Mouse (Mus musculus) MEL (cell line): ENCODE results near the gene Sh3rf1. TPM values are rescaled to one million over a fixed set of nuclear protein-coding genes. Genes with fewer than 3 reads are reported as not detected.

ENCODE experiments used
- DNase-seq: peaks from one replicate; pipeline ENCODE4 v3.0.0; 2011; ENCODE audit warnings: low read depth, low spot score
- H3K27ac ChIP-seq: 2 replicates; pipeline ENCODE4 v1.5.1; 2012; ENCODE audit warnings: low read depth, mild to moderate bottlenecking, control low read depth, low read length, moderate library complexity; ENCODE audit not compliant: control insufficient read depth
- H3K27me3 ChIP-seq, 2 experiments: fragments of 150-350 bp in 1 of 2; sonication (generic) in 1 of 2; 2 replicates each; pipeline ENCODE4 v1.6.1; 2012; ENCODE audit warnings: low read length in 2 of 2, mild to moderate bottlenecking in 2 of 2, improper control_type of control experiment in 1 of 2, moderate library complexity in 1 of 2; ENCODE audit not compliant: insufficient read depth in 2 of 2, control insufficient read depth in 1 of 2
- H3K36me3 ChIP-seq, 2 experiments: 2 replicates each; pipeline ENCODE4 v1.6.1; 2012 to 2014; ENCODE audit warnings: low read length in 2 of 2, improper control_type of control experiment in 1 of 2, inconsistent platforms in 1 of 2, mild to moderate bottlenecking in 1 of 2; ENCODE audit not compliant: insufficient read depth in 2 of 2, control insufficient read depth in 1 of 2
- H3K4me1 ChIP-seq, 2 experiments: fragments of 150-350 bp in 1 of 2; sonication (generic) in 1 of 2; 2 replicates each; pipeline ENCODE4 v1.6.1; 2012; ENCODE audit warnings: low read length in 2 of 2, improper control_type of control experiment in 1 of 2, mild to moderate bottlenecking in 1 of 2; ENCODE audit not compliant: insufficient read depth in 2 of 2, control insufficient read depth in 1 of 2
- H3K4me3 ChIP-seq, 2 experiments: fragments of 150-350 bp in 1 of 2; sonication (generic) in 1 of 2; 2 replicates each; pipeline ENCODE4 v1.5.1; 2012; ENCODE audit warnings: low read depth in 2 of 2, low read length in 2 of 2, mild to moderate bottlenecking in 2 of 2, moderate library complexity in 2 of 2, control low read depth in 1 of 2, improper control_type of control experiment in 1 of 2; ENCODE audit not compliant: control insufficient read depth in 1 of 2, insufficient read depth in 1 of 2
- H3K79me2 ChIP-seq: 2 replicates; pipeline ENCODE4 v1.6.1; 2012; ENCODE audit warnings: mild to moderate bottlenecking, low read length, moderate library complexity; ENCODE audit not compliant: control insufficient read depth, poor library complexity, insufficient read depth
- H3K9ac ChIP-seq: 2 replicates; pipeline ENCODE4 v1.6.1; 2012; ENCODE audit warnings: low read depth, mild to moderate bottlenecking, control low read depth, low read length, moderate library complexity; ENCODE audit not compliant: control insufficient read depth, poor library complexity, severe bottlenecking
- H3K9me3 ChIP-seq: fragments of 150-350 bp; sonication (generic); replicated peaks from 2 replicates; pipeline ENCODE4 v1.6.1; 2012; ENCODE audit warnings: mild to moderate bottlenecking, low read length, improper control_type of control experiment, moderate library complexity; ENCODE audit not compliant: insufficient read depth
- CHD1 ChIP-seq: IDR thresholded peaks from 2 replicates; pipeline ENCODE4 v1.6.1; 2012; ENCODE audit warnings: low read depth, mild to moderate bottlenecking, inconsistent platforms, low read length, improper control_type of control experiment
- CHD2 ChIP-seq: IDR thresholded peaks from 2 replicates; pipeline ENCODE4 v1.6.1; 2011; ENCODE audit warnings: low read length, improper control_type of control experiment
- CTCF ChIP-seq, 3 experiments: IDR thresholded peaks in 2 of 3; conservative IDR thresholded peaks in 1 of 3; 2 replicates each; pipeline ENCODE4 v1.5.1; 2011 to 2012; ENCODE audit warnings: low read length in 3 of 3, low read depth in 2 of 3, mild to moderate bottlenecking in 2 of 3, improper control_type of control experiment in 1 of 3, inconsistent platforms in 1 of 3, mixed read lengths in 1 of 3, moderate library complexity in 1 of 3; ENCODE audit not compliant: control insufficient read depth in 1 of 3, insufficient read depth in 1 of 3, poor library complexity in 1 of 3, severe bottlenecking in 1 of 3
- EP300 ChIP-seq, 2 experiments: IDR thresholded peaks; 2 replicates each; pipeline ENCODE4 v1.6.1; 2011; ENCODE audit warnings: improper control_type of control experiment in 2 of 2, low read length in 2 of 2, low read depth in 1 of 2, mild to moderate bottlenecking in 1 of 2
- ETS1 ChIP-seq: IDR thresholded peaks from 2 replicates; pipeline ENCODE4 v1.6.1; 2012; ENCODE audit warnings: low read depth, mild to moderate bottlenecking, inconsistent platforms, low read length, improper control_type of control experiment, moderate library complexity
- HCFC1 ChIP-seq: IDR thresholded peaks from 2 replicates; pipeline ENCODE4 v1.6.1; 2012; ENCODE audit warnings: low read depth, mild to moderate bottlenecking, inconsistent platforms, low read length, improper control_type of control experiment, moderate library complexity
- JUND ChIP-seq: IDR thresholded peaks from 2 replicates; pipeline ENCODE4 v1.6.1; 2011; ENCODE audit warnings: low read depth, mild to moderate bottlenecking, improper control_type of control experiment, low read length
- KAT2A ChIP-seq: conservative IDR thresholded peaks from 2 replicates; pipeline ENCODE4 v1.6.1; 2012; ENCODE audit warnings: low read depth, low read length, improper control_type of control experiment, inconsistent platforms
- MAFK ChIP-seq: IDR thresholded peaks from 2 replicates; pipeline ENCODE4 v1.6.1; 2011; ENCODE audit warnings: low read depth, mild to moderate bottlenecking, low read length, improper control_type of control experiment, borderline replicate concordance
- MAX ChIP-seq: IDR thresholded peaks from 2 replicates; pipeline ENCODE4 v1.6.1; 2011; ENCODE audit warnings: low read length, improper control_type of control experiment
- MXI1 ChIP-seq: IDR thresholded peaks from 2 replicates; pipeline ENCODE4 v1.6.1; 2011; ENCODE audit warnings: mild to moderate bottlenecking, low read depth, low read length, improper control_type of control experiment
- MYC ChIP-seq: IDR thresholded peaks from 2 replicates; pipeline ENCODE4 v1.6.1; 2011; ENCODE audit warnings: low read depth, mild to moderate bottlenecking, low read length, improper control_type of control experiment, moderate library complexity
- NRF1 ChIP-seq: IDR thresholded peaks from 2 replicates; pipeline ENCODE4 v1.6.1; 2014; ENCODE audit warnings: low read depth, mild to moderate bottlenecking, inconsistent platforms, low read length, improper control_type of control experiment, moderate library complexity; ENCODE audit not compliant: poor library complexity, insufficient read depth, severe bottlenecking
- POLR2AphosphoS2 ChIP-seq: IDR thresholded peaks from 2 replicates; pipeline ENCODE4 v1.6.1; 2011; ENCODE audit warnings: low read length, improper control_type of control experiment
- RAD21 ChIP-seq: IDR thresholded peaks from 2 replicates; pipeline ENCODE4 v1.6.1; 2011; ENCODE audit warnings: mild to moderate bottlenecking, low read depth, low read length, improper control_type of control experiment
- RCOR1 ChIP-seq: IDR thresholded peaks from 2 replicates; pipeline ENCODE4 v1.6.1; 2012; ENCODE audit warnings: low read depth, mild to moderate bottlenecking, inconsistent platforms, low read length, improper control_type of control experiment
- TBP ChIP-seq: IDR thresholded peaks from 2 replicates; pipeline ENCODE4 v1.8.0; 2011; ENCODE audit warnings: low read depth, low read length, improper control_type of control experiment
- TCF12 ChIP-seq: IDR thresholded peaks from 2 replicates; pipeline ENCODE4 v1.6.1; 2014; ENCODE audit warnings: low read depth, mild to moderate bottlenecking, inconsistent platforms, low read length, improper control_type of control experiment, moderate library complexity
- UBTF ChIP-seq: IDR thresholded peaks from 2 replicates; pipeline ENCODE4 v1.6.1; 2012; ENCODE audit warnings: low read depth, mild to moderate bottlenecking, inconsistent platforms, low read length, improper control_type of control experiment, moderate library complexity, borderline replicate concordance; ENCODE audit not compliant: insufficient read depth
- ZKSCAN1 ChIP-seq: IDR thresholded peaks from 2 replicates; pipeline ENCODE4 v1.6.1; 2012; ENCODE audit warnings: low read depth, mild to moderate bottlenecking, inconsistent platforms, low read length, improper control_type of control experiment, moderate library complexity
- ZNF384 ChIP-seq: IDR thresholded peaks from 2 replicates; pipeline ENCODE4 v1.6.1; 2012; ENCODE audit warnings: low read depth, mild to moderate bottlenecking, inconsistent platforms, low read length, improper control_type of control experiment
- polyA plus RNA-seq, 2 experiments: library from polyadenylated mRNA; stranded (reverse) in 1 of 2; unstranded in 1 of 2; fragments of >175 nt in 1 of 2; fragments of >200 nt in 1 of 2; gene quantifications; 2 replicates each; pipeline versions ENCODE4 v1.2.1 to v1.2.4; 2012; ENCODE audit warnings: low replicate concordance in 2 of 2, low read depth in 1 of 2; ENCODE audit not compliant: insufficient read length in 2 of 2, insufficient read depth in 1 of 2, missing spikeins in 1 of 2
- total RNA-seq: library from RNA; depleted of rRNA; stranded (reverse); fragments of 300-350 nt; gene quantifications from 2 replicates; pipeline ENCODE4 v1.2.3, GENCODE M21; 2012

Gene Sh3rf1
- total and polyA plus RNA-seq, 3 experiments, result 1.5 to 5.9 TPM; not detected in 1

DNA sequence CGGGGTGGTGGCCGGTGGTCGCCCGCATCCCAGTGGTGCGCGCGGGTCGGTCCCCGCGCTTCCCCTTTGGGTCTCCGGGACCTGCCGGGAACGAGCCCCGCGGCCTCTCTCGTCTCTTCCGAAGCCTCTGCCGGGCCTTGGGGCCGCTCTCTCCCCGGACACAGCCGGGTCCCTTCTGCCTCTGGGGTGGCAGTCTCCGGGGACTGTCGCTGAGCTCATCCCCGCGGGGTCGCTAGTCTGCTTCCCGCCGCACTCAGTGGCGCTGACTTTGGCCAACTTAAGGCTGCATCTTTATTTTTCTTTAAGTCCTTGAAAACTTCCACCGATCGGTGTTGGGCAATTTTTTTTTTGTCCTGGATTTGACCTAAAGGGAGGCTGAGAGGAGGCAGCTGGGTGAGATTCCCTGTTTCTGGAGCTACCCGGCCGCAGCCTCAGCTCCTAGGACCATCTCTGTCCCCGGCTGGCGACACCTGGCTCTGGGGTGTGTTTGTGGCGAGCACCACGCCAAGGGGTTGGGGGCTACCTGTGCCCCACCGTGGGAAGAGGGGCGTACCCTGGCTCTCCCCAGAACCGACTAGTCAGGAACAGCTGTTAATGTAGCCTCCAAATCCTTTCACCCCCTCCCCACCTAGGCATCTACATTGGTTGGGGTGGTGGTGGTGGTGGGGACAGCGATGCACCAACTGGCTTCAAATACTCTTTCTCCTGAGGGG is 864 bp downstream of the Sh3rf1 start:
- Histone ChIP-seq H3K9me3 (no peaks in the 10 kb centered on the region), H3K27ac (no peak overlapping the region), H3K4me3 (peak overlapping the region; percentile 76 to 92), H3K36me3 (peaks cover 0 to 10% of the 10 kb centered on the region in 2 experiments; a peak in 2 of 4 replicates), H3K9ac (peak overlapping the region; percentile 72), H3K79me2 (peaks cover 3% of the 10 kb centered on the region), H3K27me3 (peaks cover 0 to 3% of the 10 kb centered on the region in 2 experiments; a peak in 3 of 4 replicates), H3K4me1 (peaks cover 4 to 8% of the 10 kb centered on the region in 2 experiments)
- peak in 2 of 3 experiments; percentile 11 to 19; a peak in 1 of 6 replicates for TF ChIP-seq CTCF (IDR thresholded peaks at IDR 0.05 in 2 of 3, conservative IDR thresholded peaks at IDR 0.05 in 1 of 3; ENCODE audit: control insufficient read depth in 1 of 3, insufficient read depth in 1 of 3, low read depth in 2 of 3, low read length in 3 of 3, poor library complexity in 1 of 3, severe bottlenecking in 1 of 3)
- TF ChIP-seq UBTF, result 0 out of 2 replicates have a peak, but pooled peaks have one; percentile 22
- no peak for TF ChIP-seq ZKSCAN1
- no peak for TF ChIP-seq ETS1
- 0 out of 2 replicates have a peak, but pooled peaks have one; percentile 4 for TF ChIP-seq TCF12
- peak; percentile 61 for DNase-seq

- Histone ChIP-seq H3K36me3 (peaks cover 0 to 10% of the 10 kb centered on the region in 2 experiments; a peak in 2 of 4 replicates), H3K4me3 (no peak overlapping the region), H3K27me3 (peaks cover 0 to 1% of the 10 kb centered on the region in 2 experiments; a peak in 2 of 4 replicates), H3K27ac (no peak overlapping the region), H3K79me2 (peaks cover 3% of the 10 kb centered on the region), H3K4me1 (peaks cover 4 to 8% of the 10 kb centered on the region in 2 experiments), H3K9ac (no peak overlapping the region), H3K9me3 (no peaks in the 10 kb centered on the region)
- TF ChIP-seq TBP (no peak), RCOR1 (no peak), HCFC1 (no peak), NRF1 (no peak), TCF12 (no peak)
- DNase-seq, result no peak
These were observed 2.1 kb downstream of the Sh3rf1 start for GRCm38 (mm10) chr8:61225581-61226395.

- peaks cover 0 to 1% of the 10 kb centered on the region in 2 experiments; a peak in 1 of 4 replicates for H3K27me3 ChIP-seq
- TF ChIP-seq JUND, result no peak
- no peak for TF ChIP-seq POLR2AphosphoS2
- TF ChIP-seq RAD21, result no peak
- TF ChIP-seq MAX, result no peak
- TF ChIP-seq MYC, result no peak
- TF ChIP-seq CHD2, result no peak
- no peak for TF ChIP-seq KAT2A
- no peak for TF ChIP-seq UBTF
- no peak for TF ChIP-seq TCF12
- no peak for TF ChIP-seq RCOR1
- no peak for TF ChIP-seq CTCF (IDR thresholded peaks at IDR 0.05 in 2 of 3, conservative IDR thresholded peaks at IDR 0.05 in 1 of 3; ENCODE audit: control insufficient read depth in 1 of 3, insufficient read depth in 1 of 3, low read depth in 2 of 3, low read length in 3 of 3, poor library complexity in 1 of 3, severe bottlenecking in 1 of 3)
- no peak for TF ChIP-seq ZNF384
- TF ChIP-seq MAFK, result no peak
- TF ChIP-seq EP300 (IDR thresholded peaks at IDR 0.05; ENCODE audit: low read depth in 1 of 2, low read length in 2 of 2), result no peak
- TF ChIP-seq MXI1, result no peak
- no peak for TF ChIP-seq CHD1
- TF ChIP-seq, all 39 proteins: peak for 0
- Histone ChIP-seq H3K36me3 (peaks cover 0 to 10% of the 10 kb centered on the region in 2 experiments; a peak in 2 of 4 replicates), H3K4me3 (no peak overlapping the region), H3K9ac (no peak overlapping the region), H3K4me1 (peaks cover 4 to 8% of the 10 kb centered on the region in 2 experiments), H3K27ac (no peak overlapping the region), H3K79me2 (peaks cover 3% of the 10 kb centered on the region), H3K9me3 (no peaks in the 10 kb centered on the region)
- DNase-seq, result no peak
These were observed 3.0 kb downstream of the Sh3rf1 start for GRCm38 (mm10) chr8:61226632-61227031.
